14 mouse cellular contexts compared by ENCODE assay signal in the genomic region with DNA sequence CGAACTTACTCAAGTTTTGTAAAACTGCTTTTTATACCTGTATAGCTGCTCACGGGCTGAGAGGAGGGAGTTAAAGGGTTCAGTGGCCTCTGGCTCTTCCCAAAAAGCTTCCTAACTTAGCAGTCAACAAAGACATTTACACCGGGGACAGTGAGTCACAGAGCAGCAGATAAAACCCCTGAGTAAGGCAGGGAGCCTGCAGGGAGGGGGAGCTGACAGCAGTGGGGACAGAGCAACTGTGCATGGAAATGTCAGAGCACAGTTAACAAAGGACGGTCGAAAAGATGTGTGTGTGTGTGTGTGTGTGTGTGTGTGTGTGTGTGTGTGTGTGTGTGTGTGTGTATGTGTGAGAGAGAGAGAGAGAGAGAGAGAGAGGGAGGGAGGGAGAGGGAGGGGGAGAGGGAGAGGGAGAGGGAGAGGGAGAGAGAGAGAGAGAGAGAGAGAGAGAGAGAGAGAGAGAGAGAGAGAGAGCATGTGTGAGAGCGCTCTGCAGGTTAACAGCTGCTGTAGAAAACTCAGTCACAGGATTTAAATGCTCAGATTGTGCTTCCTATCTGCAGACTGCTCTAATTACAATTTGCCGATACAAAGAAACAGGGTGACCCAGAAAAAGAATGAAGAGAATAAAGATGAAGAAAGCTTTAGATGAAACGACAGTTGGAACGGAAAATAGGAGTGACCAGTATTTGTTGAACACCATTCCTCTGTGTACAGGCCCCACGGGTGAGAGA.
DNase-seq lines count a peak whose midpoint lies in the region; ATAC-seq lines count a peak whose summit lies in the region.
"Had no signal": no experiment of that assay in that cellular context is flagged by ENCODE, and none has a peak within 500 bp of the region (broad histone marks: within the 10 kb centered on the region; RNA-seq: fewer than 3 reads in every experiment).

No protein-coding gene starts in this region.

- H3K36me3 ChIP-seq in hindbrain, embryonic 14.5 days (replicated peaks; ENCODE audit: control insufficient read depth, insufficient read depth), result peaks cover 13% of the 10 kb centered on the region; the same call in 1 of the 2 replicates
- no peaks in the 10 kb centered on the region for H3K36me3 ChIP-seq in hindbrain, embryonic 11.5 days (ENCODE audit: control insufficient read depth, insufficient read depth, low read length)
- H3K36me3 ChIP-seq in forebrain, embryonic 16.5 days (ENCODE audit: control insufficient read depth, insufficient read depth), result no peaks in the 10 kb centered on the region
- peaks cover 15% of the 10 kb centered on the region; the same call in 1 of the 2 replicates for H3K36me3 ChIP-seq in neural tube, embryonic 13.5 days
- H3K36me3 ChIP-seq: embryonic facial prominence, embryonic 10.5 days; stomach, embryonic 15.5 days had no signal

- no peak overlapping the region for H3K4me3 ChIP-seq in hindbrain, embryonic 14.5 days (replicated peaks; ENCODE audit: low read length)
- no peak overlapping the region for H3K4me3 ChIP-seq in hindbrain, embryonic 11.5 days (ENCODE audit: low read depth, low read length)
- H3K4me3 ChIP-seq in forebrain, embryonic 16.5 days (replicated peaks; ENCODE audit: low read length), result no peak overlapping the region
- no peak overlapping the region for H3K4me3 ChIP-seq in neural tube, embryonic 13.5 days
- H3K4me3 ChIP-seq: embryonic facial prominence, embryonic 10.5 days; stomach, embryonic 15.5 days had no signal

- 0 out of 2 replicates have a peak overlapping the region, but pooled peaks have one; percentile 26 for H3K27ac ChIP-seq in hindbrain, embryonic 14.5 days
- H3K27ac ChIP-seq in hindbrain, embryonic 11.5 days (ENCODE audit: low read depth, low read length), result no peak overlapping the region
- peak overlapping the region; percentile 5 for H3K27ac ChIP-seq in forebrain, embryonic 16.5 days (ENCODE audit: low read length)
- peak overlapping the region; percentile 52; the same call in 1 of the 2 replicates for H3K27ac ChIP-seq in neural tube, embryonic 13.5 days (replicated peaks)
- H3K27ac ChIP-seq: embryonic facial prominence, embryonic 10.5 days; stomach, embryonic 15.5 days had no signal

- H3K9ac ChIP-seq in hindbrain, embryonic 14.5 days, result no peak overlapping the region
- H3K9ac ChIP-seq in hindbrain, embryonic 11.5 days (ENCODE audit: low read depth, low read length), result no peak overlapping the region
- no peak overlapping the region for H3K9ac ChIP-seq in forebrain, embryonic 16.5 days (replicated peaks; ENCODE audit: low read depth, low read length)
- H3K9ac ChIP-seq in neural tube, embryonic 13.5 days, result no peak overlapping the region
- H3K9ac ChIP-seq: stomach, embryonic 15.5 days had no signal

- no peaks in the 10 kb centered on the region; the same call in 1 of the 2 replicates for H3K4me1 ChIP-seq in hindbrain, embryonic 14.5 days (replicated peaks; ENCODE audit: control insufficient read depth, insufficient read depth, low read length)
- H3K4me1 ChIP-seq in hindbrain, embryonic 11.5 days (replicated peaks; ENCODE audit: control insufficient read depth, insufficient read depth, low read length), result no peaks in the 10 kb centered on the region
- H3K4me1 ChIP-seq in forebrain, embryonic 16.5 days (replicated peaks; ENCODE audit: control insufficient read depth, insufficient read depth, low read length), result peaks cover 14% of the 10 kb centered on the region
- H3K4me1 ChIP-seq in neural tube, embryonic 13.5 days (replicated peaks), result peaks cover 12% of the 10 kb centered on the region
- H3K4me1 ChIP-seq: embryonic facial prominence, embryonic 10.5 days; stomach, embryonic 15.5 days had no signal

- WGBS in hindbrain, embryonic 14.5 days, result 48% methylated on average over 10 of the region's 10 CpGs
- WGBS in hindbrain, embryonic 11.5 days, result 64% methylated on average over 9 of the region's 10 CpGs
- WGBS in forebrain, embryonic 16.5 days, result 30% methylated on average over 10 of the region's 10 CpGs
- WGBS in neural tube, embryonic 13.5 days, result 54% methylated on average over 10 of the region's 10 CpGs

- no peak for DNase-seq in hindbrain, embryonic 14.5 days (ENCODE audit: low spot score)
- DNase-seq in hindbrain, embryonic 11.5 days (ENCODE audit: low spot score), result no peak
- DNase-seq in adrenal gland, postnatal 14 days, result peak; percentile 61
- no peak for DNase-seq in cerebellum, adult 9-10 months
- no peak for DNase-seq in adipocyte (ENCODE audit: low spot score)
- DNase-seq: cerebellum, adult 18-20 months; kidney, adult 2 months; right cerebral cortex, postnatal 4 days; thymus, postnatal 4 days had no signal

- no peaks in the 10 kb centered on the region for H3K27me3 ChIP-seq in hindbrain, embryonic 14.5 days (ENCODE audit: control insufficient read depth, insufficient read depth, low read length)
- H3K27me3 ChIP-seq in hindbrain, embryonic 11.5 days (ENCODE audit: control insufficient read depth, insufficient read depth, low read length), result no peaks in the 10 kb centered on the region
- H3K27me3 ChIP-seq in forebrain, embryonic 16.5 days (replicated peaks; ENCODE audit: control insufficient read depth, insufficient read depth, low read length), result no peaks in the 10 kb centered on the region
- no peaks in the 10 kb centered on the region for H3K27me3 ChIP-seq in neural tube, embryonic 13.5 days
- H3K27me3 ChIP-seq: stomach, embryonic 15.5 days had no signal

- no peaks in the 10 kb centered on the region for H3K9me3 ChIP-seq in hindbrain, embryonic 14.5 days (ENCODE audit: control insufficient read depth, low read length)
- no peaks in the 10 kb centered on the region for H3K9me3 ChIP-seq in hindbrain, embryonic 11.5 days (ENCODE audit: control insufficient read depth, low read length)
- no peaks in the 10 kb centered on the region for H3K9me3 ChIP-seq in forebrain, embryonic 16.5 days (ENCODE audit: control insufficient read depth, low read length)
- no peaks in the 10 kb centered on the region for H3K9me3 ChIP-seq in neural tube, embryonic 13.5 days
- H3K9me3 ChIP-seq: embryonic facial prominence, embryonic 10.5 days; stomach, embryonic 15.5 days had no signal

- ATAC-seq in hindbrain, embryonic 14.5 days (ENCODE audit: low FRiP score), result no peak
- no peak for ATAC-seq in hindbrain, embryonic 11.5 days (ENCODE audit: low FRiP score)
- peak; percentile 63 for ATAC-seq in forebrain, embryonic 16.5 days
- ATAC-seq in neural tube, embryonic 13.5 days (ENCODE audit: low read depth), result peak; percentile 69; the same call in 1 of the 2 replicates
- ATAC-seq: lung, postnatal 0 days had no signal

- H3K4me2 ChIP-seq in hindbrain, embryonic 14.5 days (replicated peaks), result no peak overlapping the region
- no peak overlapping the region for H3K4me2 ChIP-seq in hindbrain, embryonic 11.5 days (replicated peaks; ENCODE audit: low read depth, low read length)
- no peak overlapping the region for H3K4me2 ChIP-seq in forebrain, embryonic 16.5 days (ENCODE audit: low read length)
- H3K4me2 ChIP-seq in neural tube, embryonic 13.5 days, result no peak overlapping the region
- H3K4me2 ChIP-seq: stomach, embryonic 15.5 days had no signal

Comparison
In these comparisons a context has a peak if more than half of its experiments do, and no peak if none do; other contexts are left out.
1. ATAC-seq: peak in forebrain, embryonic 16.5 days (single experiment) and neural tube, embryonic 13.5 days (single experiment); none in hindbrain, embryonic 14.5 days (single experiment) and hindbrain, embryonic 11.5 days (single experiment).